Mouse (Mus musculus): ENCODE data around the gene Gm6370. TPM values are rescaled to one million over a fixed set of nuclear protein-coding genes. Genes with fewer than 3 reads are reported as not detected.
"Not testable (repeated sequence)": the region's sequence is repeated elsewhere in the genome, so short reads cannot be mapped to it uniquely, and the experiment has no call there.

Gm6370 gene
- not detected in 2 replicates for polyA plus RNA-seq (2014; fragmentation: Nextera tagmentation; extraction: Ambion mirVana)

DNA sequence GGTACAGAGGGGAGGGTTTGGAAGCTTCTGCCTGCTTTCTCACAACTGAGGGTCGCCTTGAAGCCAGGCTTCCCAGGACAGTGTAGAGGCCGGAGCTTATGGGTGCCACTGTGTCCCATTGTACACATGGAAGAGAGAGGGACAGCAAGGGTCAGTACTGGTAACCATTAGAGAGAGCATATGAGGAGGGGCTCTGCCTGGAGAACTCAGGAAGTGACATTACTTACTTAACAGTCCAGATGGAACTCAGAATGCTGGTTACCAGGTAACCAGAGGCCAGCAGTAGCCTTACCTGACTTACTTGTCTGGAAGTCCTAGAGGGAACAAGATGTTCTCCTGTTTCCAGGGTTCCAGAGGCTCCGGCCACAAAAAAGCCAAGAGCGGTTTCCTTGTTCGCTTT, at the start of gene Gm6370:
Gene Gm6370, plus strand, starts transcription at position 301 of the 400 bp plus-strand sequence.
- not testable (repeated sequence) for H3K9ac ChIP-seq (ENCODE audit: low read depth, low read length); H3K27me3 ChIP-seq (ENCODE audit: control insufficient read depth, insufficient read depth, low read length); H3K27ac ChIP-seq (ENCODE audit: low read depth, low read length); ATAC-seq (replicated peaks; ENCODE audit: insufficient number of reproducible peaks, low FRiP score, low TSS enrichment); H3K4me1 ChIP-seq (ENCODE audit: control insufficient read depth, insufficient read depth, low read length); H3K9me3 ChIP-seq (replicated peaks; ENCODE audit: control insufficient read depth, low read length); H3K4me3 ChIP-seq (ENCODE audit: low read depth, low read length); H3K4me2 ChIP-seq; H3K36me3 ChIP-seq (ENCODE audit: control insufficient read depth, insufficient read depth, low read length)
- no CpG with 5 or more reads among the region's 5 CpGs for WGBS (ENCODE audit: insufficient replicate concordance)

GRCm38 (mm10) chr5:146442767-146443166, 48.4 kb upstream of the Gm6370 start:
- Histone ChIP-seq H3K4me1 (ENCODE audit: control insufficient read depth, insufficient read depth, low read length) (no peaks in the 10 kb centered on the region), H3K27me3 (ENCODE audit: control insufficient read depth, insufficient read depth, low read length) (no peaks in the 10 kb centered on the region), H3K4me2 (no peak overlapping the region), H3K4me3 (ENCODE audit: low read depth, low read length) (no peak overlapping the region), H3K9ac (ENCODE audit: low read depth, low read length) (no peak overlapping the region), H3K36me3 (ENCODE audit: control insufficient read depth, insufficient read depth, low read length) (0 out of 2 replicates have a peak, but pooled peaks cover 2% of the 10 kb centered on the region), H3K9me3 (replicated peaks; ENCODE audit: control insufficient read depth, low read length) (peaks cover 2% of the 10 kb centered on the region; the same call in 1 of the 2 replicates), H3K27ac (ENCODE audit: low read depth, low read length) (no peak overlapping the region)
- no peak for ATAC-seq (replicated peaks; ENCODE audit: insufficient number of reproducible peaks, low FRiP score, low TSS enrichment)
- WGBS (ENCODE audit: insufficient replicate concordance), result 56% methylated on average over 2 of the region's 2 CpGs

DNA sequence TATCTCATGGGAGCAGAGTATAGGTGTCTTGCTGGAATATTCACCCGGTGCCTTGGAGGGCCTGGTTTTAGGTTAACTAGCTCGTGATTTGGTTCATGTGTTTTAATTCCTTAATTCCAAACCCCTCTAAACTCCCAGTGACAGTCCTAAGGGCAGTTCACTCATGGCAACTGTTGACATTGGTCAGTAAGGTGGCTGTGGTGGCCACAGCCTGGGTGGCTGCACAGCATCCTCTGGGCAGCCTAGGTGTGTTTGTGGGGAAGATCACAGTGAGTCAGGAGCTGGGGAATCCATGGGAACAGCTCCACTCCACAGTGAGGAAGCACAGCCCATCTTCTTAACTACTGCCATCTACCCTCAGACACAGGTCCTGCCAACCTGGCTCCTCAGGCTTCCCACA, 44.5 kb upstream of the Gm6370 start:
- Histone ChIP-seq H3K4me3 (ENCODE audit: low read depth, low read length) (no peak overlapping the region), H3K4me1 (ENCODE audit: control insufficient read depth, insufficient read depth, low read length) (no peaks in the 10 kb centered on the region), H3K27me3 (ENCODE audit: control insufficient read depth, insufficient read depth, low read length) (no peaks in the 10 kb centered on the region), H3K9me3 (replicated peaks; ENCODE audit: control insufficient read depth, low read length) (no peaks in the 10 kb centered on the region), H3K36me3 (ENCODE audit: control insufficient read depth, insufficient read depth, low read length) (no peaks in the 10 kb centered on the region), H3K9ac (ENCODE audit: low read depth, low read length) (no peak overlapping the region), H3K4me2 (no peak overlapping the region), H3K27ac (ENCODE audit: low read depth, low read length) (no peak overlapping the region)
- ATAC-seq (replicated peaks; ENCODE audit: insufficient number of reproducible peaks, low FRiP score, low TSS enrichment), result no peak
- WGBS (ENCODE audit: insufficient replicate concordance), result 69% methylated on average over 2 of the region's 2 CpGs

- H3K27ac ChIP-seq (ENCODE audit: low read depth, low read length), result no peak overlapping the region
- H3K27me3 ChIP-seq (ENCODE audit: control insufficient read depth, insufficient read depth, low read length), result no peaks in the 10 kb centered on the region
- H3K9ac ChIP-seq (ENCODE audit: low read depth, low read length), result no peak overlapping the region
- H3K4me1 ChIP-seq (ENCODE audit: control insufficient read depth, insufficient read depth, low read length), result no peaks in the 10 kb centered on the region
- no peaks in the 10 kb centered on the region for H3K36me3 ChIP-seq (ENCODE audit: control insufficient read depth, insufficient read depth, low read length)
- H3K9me3 ChIP-seq (replicated peaks; ENCODE audit: control insufficient read depth, low read length), result no peaks in the 10 kb centered on the region
- no peak overlapping the region for H3K4me2 ChIP-seq
- ATAC-seq (replicated peaks; ENCODE audit: insufficient number of reproducible peaks, low FRiP score, low TSS enrichment), result no peak
- 78% methylated on average over 11 of the region's 11 CpGs for WGBS (ENCODE audit: insufficient replicate concordance)
- no peak overlapping the region for H3K4me3 ChIP-seq (ENCODE audit: low read depth, low read length)
These were observed 39.4 kb upstream of the Gm6370 start for GRCm38 (mm10) chr5:146451592-146452254.

DNA sequence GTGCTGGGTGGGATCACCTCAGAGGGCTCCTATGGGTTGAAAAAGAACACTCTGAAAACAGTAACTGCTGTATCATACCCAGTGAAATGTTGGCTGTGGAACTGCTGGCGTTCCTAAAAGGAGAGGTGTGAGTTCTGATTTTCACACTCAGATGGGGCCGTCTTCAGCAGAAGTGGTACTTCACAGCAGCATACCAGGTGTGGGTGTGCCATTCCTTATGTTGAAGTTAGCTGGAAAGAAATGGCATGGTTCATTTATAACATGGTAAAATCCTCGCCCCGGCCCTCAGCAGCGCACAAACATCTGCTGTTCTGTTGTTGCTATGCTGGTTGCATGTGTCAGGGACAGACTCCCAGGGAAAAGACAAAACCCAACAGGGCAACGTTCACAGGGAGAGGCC, 37.6 kb upstream of the Gm6370 start:
- no peak overlapping the region for H3K9ac ChIP-seq (ENCODE audit: low read depth, low read length)
- H3K27me3 ChIP-seq (ENCODE audit: control insufficient read depth, insufficient read depth, low read length), result no peaks in the 10 kb centered on the region
- H3K27ac ChIP-seq (ENCODE audit: low read depth, low read length), result no peak overlapping the region
- H3K4me2 ChIP-seq, result no peak overlapping the region
- no peak for ATAC-seq (replicated peaks; ENCODE audit: insufficient number of reproducible peaks, low FRiP score, low TSS enrichment)
- H3K36me3 ChIP-seq (ENCODE audit: control insufficient read depth, insufficient read depth, low read length), result no peaks in the 10 kb centered on the region
- 86% methylated on average over 6 of the region's 6 CpGs for WGBS (ENCODE audit: insufficient replicate concordance)
- no peaks in the 10 kb centered on the region for H3K4me1 ChIP-seq (ENCODE audit: control insufficient read depth, insufficient read depth, low read length)
- H3K9me3 ChIP-seq (replicated peaks; ENCODE audit: control insufficient read depth, low read length), result no peaks in the 10 kb centered on the region
- no peak overlapping the region for H3K4me3 ChIP-seq (ENCODE audit: low read depth, low read length)

- Histone ChIP-seq H3K9ac (ENCODE audit: low read depth, low read length) (no peak overlapping the region), H3K4me2 (no peak overlapping the region), H3K4me3 (ENCODE audit: low read depth, low read length) (no peak overlapping the region), H3K27ac (ENCODE audit: low read depth, low read length) (no peak overlapping the region), H3K36me3 (ENCODE audit: control insufficient read depth, insufficient read depth, low read length) (no peaks in the 10 kb centered on the region), H3K27me3 (ENCODE audit: control insufficient read depth, insufficient read depth, low read length) (no peaks in the 10 kb centered on the region), H3K4me1 (ENCODE audit: control insufficient read depth, insufficient read depth, low read length) (no peaks in the 10 kb centered on the region), H3K9me3 (replicated peaks; ENCODE audit: control insufficient read depth, low read length) (no peaks in the 10 kb centered on the region)
- ATAC-seq (replicated peaks; ENCODE audit: insufficient number of reproducible peaks, low FRiP score, low TSS enrichment), result no peak
- WGBS (ENCODE audit: insufficient replicate concordance), result 84% methylated on average over 8 of the region's 8 CpGs
These were observed 29.6 kb upstream of the Gm6370 start for GRCm38 (mm10) chr5:146461612-146462011.

DNA sequence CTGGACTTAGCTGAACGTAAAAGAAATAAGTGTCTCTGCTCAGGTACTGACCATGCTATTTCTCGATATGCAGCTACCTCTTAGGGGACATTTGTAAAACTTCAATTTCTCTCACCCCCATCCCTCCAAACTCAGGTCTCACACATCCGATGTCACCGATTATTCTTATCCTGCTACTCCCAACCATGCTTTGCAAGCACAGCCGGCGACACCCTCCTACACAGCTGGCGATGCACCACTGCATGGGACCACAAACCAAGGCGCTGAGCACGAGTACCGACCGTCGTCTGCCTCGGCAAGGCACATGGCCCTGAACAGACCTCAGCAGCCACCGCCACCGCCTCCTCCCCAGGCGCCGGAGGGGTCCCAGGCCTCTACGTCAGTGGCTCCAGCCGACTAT, 24.5 kb upstream of the Gm6370 start:
- WGBS (ENCODE audit: insufficient replicate concordance), result 90% methylated on average over 19 of the region's 19 CpGs
- Histone ChIP-seq H3K27ac (ENCODE audit: low read depth, low read length) (no peak overlapping the region), H3K27me3 (ENCODE audit: control insufficient read depth, insufficient read depth, low read length) (no peaks in the 10 kb centered on the region), H3K9ac (ENCODE audit: low read depth, low read length) (no peak overlapping the region), H3K9me3 (replicated peaks; ENCODE audit: control insufficient read depth, low read length) (no peaks in the 10 kb centered on the region), H3K4me1 (ENCODE audit: control insufficient read depth, insufficient read depth, low read length) (no peaks in the 10 kb centered on the region), H3K4me3 (ENCODE audit: low read depth, low read length) (no peak overlapping the region), H3K4me2 (no peak overlapping the region), H3K36me3 (ENCODE audit: control insufficient read depth, insufficient read depth, low read length) (no peaks in the 10 kb centered on the region)
- ATAC-seq (replicated peaks; ENCODE audit: insufficient number of reproducible peaks, low FRiP score, low TSS enrichment), result no peak

DNA sequence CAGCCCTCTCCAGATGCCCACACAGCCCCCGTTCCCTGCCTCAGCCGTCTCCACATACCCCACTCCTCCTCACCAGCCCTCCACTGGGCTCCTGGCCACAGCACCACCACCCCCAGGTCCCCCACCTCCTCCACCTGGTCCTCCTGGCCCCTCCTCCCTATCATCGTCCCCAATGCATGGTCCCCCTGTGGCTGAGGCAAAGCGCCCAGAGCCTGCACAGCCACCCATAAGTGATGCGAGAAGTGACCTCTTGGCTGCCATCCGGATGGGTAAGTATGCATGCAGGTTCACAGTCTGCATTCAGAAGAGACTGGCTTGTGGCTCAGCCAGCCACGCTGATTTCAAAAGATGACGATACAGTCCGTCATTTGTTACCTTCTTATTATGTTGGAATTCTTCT, 22.9 kb upstream of the Gm6370 start:
- no peak for ATAC-seq (replicated peaks; ENCODE audit: insufficient number of reproducible peaks, low FRiP score, low TSS enrichment)

GRCm38 (mm10) chr5:146470821-146471220, 20.3 kb upstream of the Gm6370 start:
- ATAC-seq (replicated peaks; ENCODE audit: insufficient number of reproducible peaks, low FRiP score, low TSS enrichment), result no peak
- Histone ChIP-seq H3K9ac (ENCODE audit: low read depth, low read length) (no peak overlapping the region), H3K4me1 (ENCODE audit: control insufficient read depth, insufficient read depth, low read length) (no peaks in the 10 kb centered on the region), H3K9me3 (replicated peaks; ENCODE audit: control insufficient read depth, low read length) (no peaks in the 10 kb centered on the region), H3K36me3 (ENCODE audit: control insufficient read depth, insufficient read depth, low read length) (no peaks in the 10 kb centered on the region), H3K27ac (ENCODE audit: low read depth, low read length) (no peak overlapping the region), H3K27me3 (ENCODE audit: control insufficient read depth, insufficient read depth, low read length) (no peaks in the 10 kb centered on the region), H3K4me3 (ENCODE audit: low read depth, low read length) (no peak overlapping the region), H3K4me2 (no peak overlapping the region)
- WGBS (ENCODE audit: insufficient replicate concordance), result 87% methylated on average over 9 of the region's 9 CpGs

More for the DNA sequence above, 22.9 kb upstream of the Gm6370 start:
- Histone ChIP-seq H3K9me3 (replicated peaks; ENCODE audit: control insufficient read depth, low read length) (no peaks in the 10 kb centered on the region), H3K4me2 (no peak overlapping the region), H3K4me3 (ENCODE audit: low read depth, low read length) (no peak overlapping the region), H3K9ac (ENCODE audit: low read depth, low read length) (no peak overlapping the region), H3K27ac (ENCODE audit: low read depth, low read length) (no peak overlapping the region), H3K36me3 (ENCODE audit: control insufficient read depth, insufficient read depth, low read length) (no peaks in the 10 kb centered on the region), H3K4me1 (ENCODE audit: control insufficient read depth, insufficient read depth, low read length) (no peaks in the 10 kb centered on the region), H3K27me3 (ENCODE audit: control insufficient read depth, insufficient read depth, low read length) (no peaks in the 10 kb centered on the region)
- 83% methylated on average over 9 of the region's 9 CpGs for WGBS (ENCODE audit: insufficient replicate concordance)

All from heart, embryonic 11.5 days (tissue).